Mouse (Mus musculus) heart, embryonic 15.5 days (tissue): Measurements from ENCODE around the gene Gm609. TPM values are rescaled to one million over a fixed set of nuclear protein-coding genes. Genes with fewer than 3 reads are reported as not detected.
"Not testable (repeated sequence)": the region's sequence is repeated elsewhere in the genome, so short reads cannot be mapped to it uniquely, and the experiment has no call there.

Experiments
- ATAC-seq: fragments of 200-750 bp; cut with Nextera tagmentation; replicated peaks from 2 replicates; pipeline ENCODE4 v1.8.0; 2017; ENCODE audit warnings: low read depth, moderate TSS enrichment; ENCODE audit not compliant: insufficient number of reproducible peaks, insufficient read depth, low FRiP score
- H3K27ac ChIP-seq: fragments of 300-500 bp; sonication (generic); 2 replicates; pipeline ENCODE4 v1.5.1; 2015; ENCODE audit warnings: mild to moderate bottlenecking, inconsistent platforms
- H3K27me3 ChIP-seq: fragments of 300-500 bp; sonication (generic); 2 replicates; pipeline ENCODE4 v1.6.1; 2015; ENCODE audit warnings: inconsistent platforms
- H3K36me3 ChIP-seq: fragments of 300-500 bp; sonication (generic); 2 replicates; pipeline ENCODE4 v1.6.1; 2015; ENCODE audit warnings: mild to moderate bottlenecking, inconsistent platforms
- H3K4me1 ChIP-seq: fragments of 300-500 bp; sonication (generic); replicated peaks from 2 replicates; pipeline ENCODE4 v1.6.1; 2015; ENCODE audit warnings: inconsistent platforms
- H3K4me2 ChIP-seq: fragments of 300-500 bp; sonication (generic); 2 replicates; pipeline ENCODE4 v1.6.1; 2015; ENCODE audit warnings: inconsistent platforms, mild to moderate bottlenecking, moderate library complexity
- H3K4me3 ChIP-seq: fragments of 300-500 bp; sonication (generic); 2 replicates; pipeline ENCODE4 v1.5.1; 2015; ENCODE audit warnings: mild to moderate bottlenecking, inconsistent platforms
- H3K9ac ChIP-seq: fragments of 300-500 bp; sonication (generic); 2 replicates; pipeline ENCODE4 v1.6.1; 2015; ENCODE audit warnings: mild to moderate bottlenecking, inconsistent platforms
- H3K9me3 ChIP-seq: fragments of 300-500 bp; sonication (generic); replicated peaks from 2 replicates; pipeline ENCODE4 v1.6.1; 2016; ENCODE audit warnings: inconsistent platforms
- WGBS: fragments of 180-500 bp; shearing (Covaris S2); methylation state at CpG from one replicate; pipeline ENCODE4 v1.1.7; 2015; ENCODE audit warnings: mixed read lengths; 5-methylcytosine and 5-hydroxymethylcytosine counted together
- polyA plus RNA-seq: library from polyadenylated mRNA; unstranded; fragments of >200 nt; fragmentation: Nextera tagmentation; extraction: Ambion mirVana; gene quantifications from 2 replicates; pipeline ENCODE4 v1.2.1, GENCODE M21; 2015

The Gm609 gene
- polyA plus RNA-seq, 1 experiment from 2014 or later, result not detected

DNA sequence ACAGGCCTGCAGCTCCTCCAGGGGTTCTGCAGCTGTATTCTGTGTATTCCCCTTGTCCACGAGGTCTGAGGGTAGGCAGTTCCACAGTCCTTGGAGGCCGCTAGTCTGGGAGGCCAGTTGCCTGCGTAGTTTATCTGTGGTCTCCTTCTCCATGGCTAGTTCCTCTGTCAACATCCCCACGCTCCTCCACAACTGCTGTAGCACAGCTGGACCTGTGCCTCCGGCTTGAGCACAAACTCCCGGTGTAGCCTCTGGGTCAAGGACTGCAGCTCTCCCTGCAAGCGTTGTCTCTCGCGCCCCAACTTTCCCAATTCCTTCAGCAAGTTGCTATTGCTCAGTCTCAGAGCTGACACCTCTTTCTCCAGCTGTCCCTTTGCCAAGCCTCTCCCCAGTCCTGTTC is 65.1 kb downstream of the Gm609 start:
- H3K36me3 ChIP-seq, result no peaks in the 10 kb centered on the region
- H3K27ac ChIP-seq, result no peak overlapping the region
- no peak overlapping the region for H3K9ac ChIP-seq
- no peak overlapping the region for H3K4me3 ChIP-seq
- H3K4me1 ChIP-seq, result no peaks in the 10 kb centered on the region
- H3K27me3 ChIP-seq, result 0 out of 2 replicates have a peak, but pooled peaks cover 2% of the 10 kb centered on the region
- 71% methylated on average over 9 of the region's 9 CpGs for WGBS
- ATAC-seq, result no peak
- no peak overlapping the region for H3K4me2 ChIP-seq
- no peaks in the 10 kb centered on the region for H3K9me3 ChIP-seq

GRCm38 (mm10) chr16:45413497-45413896 is 79.3 kb downstream of the Gm609 start:
- Histone ChIP-seq H3K9me3 (no peaks in the 10 kb centered on the region), H3K4me2 (no peak overlapping the region), H3K36me3 (no peaks in the 10 kb centered on the region), H3K4me1 (no peaks in the 10 kb centered on the region), H3K27ac (no peak overlapping the region), H3K4me3 (no peak overlapping the region), H3K9ac (no peak overlapping the region), H3K27me3 (no peaks in the 10 kb centered on the region)
- no peak for ATAC-seq

DNA sequence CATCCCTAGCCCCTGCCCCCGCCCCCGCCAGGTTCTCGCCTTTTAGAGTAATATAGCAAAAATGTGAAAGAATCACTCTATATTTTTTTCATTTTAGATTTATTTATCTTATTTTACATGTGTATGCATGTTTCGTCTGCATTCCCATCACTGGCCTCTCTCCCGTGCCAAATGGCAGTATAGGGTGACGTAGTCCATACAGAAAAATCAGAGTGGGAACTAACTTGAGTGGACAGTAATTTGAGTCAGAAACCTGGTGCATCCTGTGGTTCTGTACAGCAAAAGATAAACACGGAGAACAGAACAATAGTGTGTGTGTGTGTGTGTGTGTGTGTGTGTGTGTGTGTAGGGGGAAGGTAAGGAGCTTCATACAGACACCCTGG is 83.7 kb downstream of the Gm609 start:
- Histone ChIP-seq H3K27ac (peak overlapping the region; percentile 66), H3K4me2 (peak overlapping the region; percentile 91), H3K9ac (0 out of 2 replicates have a peak overlapping the region, but pooled peaks have one; percentile 69), H3K4me3 (peak overlapping the region; percentile 71)
- WGBS, result 30% methylated on average over 7 of the region's 7 CpGs
- not testable (repeated sequence) for H3K4me1 ChIP-seq, H3K9me3 ChIP-seq, H3K36me3 ChIP-seq, H3K27me3 ChIP-seq
- ATAC-seq, result peak; percentile 35; the same call in 1 of the 2 replicates

GRCm38 (mm10) chr16:45408425-45409063 is 84.2 kb downstream of the Gm609 start, which contains the start of gene Cd200:
TSS of gene Cd200 (minus strand) at chr16:45409053.
- 0 out of 2 replicates have a peak, but pooled peaks cover 3% of the 10 kb centered on the region for H3K4me1 ChIP-seq
- WGBS, result under 1% methylated on average over 28 of the region's 28 CpGs
- no peaks in the 10 kb centered on the region for H3K27me3 ChIP-seq
- H3K9ac ChIP-seq, result peak within 1 kb of the TSS; percentile 69
- H3K27ac ChIP-seq, result peak within 1 kb of the TSS; percentile 66
- ATAC-seq, result peak; percentile 83
- peak within 1 kb of the TSS; percentile 91 for H3K4me2 ChIP-seq
- no peaks in the 10 kb centered on the region for H3K9me3 ChIP-seq
- H3K4me3 ChIP-seq, result peak within 1 kb of the TSS; percentile 71
- H3K36me3 ChIP-seq, result no peaks in the 10 kb centered on the region

- H3K27me3 ChIP-seq, result no peaks in the 10 kb centered on the region
- no peaks in the 10 kb centered on the region for H3K36me3 ChIP-seq
- H3K9ac ChIP-seq, result peak overlapping the region; percentile 69
- H3K4me3 ChIP-seq, result peak overlapping the region; percentile 71
- WGBS, result 38% methylated on average over 9 of the region's 9 CpGs
- no peaks in the 10 kb centered on the region for H3K9me3 ChIP-seq
- peak overlapping the region; percentile 66; the same call in 1 of the 2 replicates for H3K27ac ChIP-seq
- ATAC-seq, result no peak
- H3K4me2 ChIP-seq, result peak overlapping the region; percentile 91
- H3K4me1 ChIP-seq, result 0 out of 2 replicates have a peak, but pooled peaks cover 3% of the 10 kb centered on the region
Observed at GRCm38 (mm10) chr16:45407645-45408400, 84.9 kb downstream of the Gm609 start.

DNA sequence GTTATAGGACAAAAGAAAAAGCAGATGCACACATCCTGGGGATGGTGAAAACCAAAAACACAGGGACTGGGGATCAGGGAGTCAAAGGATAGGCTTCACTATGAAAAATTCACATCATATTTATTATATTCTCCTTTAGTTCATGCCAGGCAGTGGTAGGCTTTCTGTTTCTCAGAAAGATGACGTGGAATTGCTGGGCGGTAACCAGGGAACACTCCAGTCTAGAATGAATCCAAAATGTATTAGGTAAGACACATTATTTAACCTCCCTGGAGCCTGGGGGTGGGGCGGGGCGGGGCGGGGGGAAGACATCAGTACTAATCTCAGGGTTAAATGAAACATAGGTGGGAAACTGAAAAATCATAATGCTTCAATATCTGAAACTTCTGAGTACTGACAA is 85.7 kb downstream of the Gm609 start:
- 79% methylated on average over 5 of the region's 5 CpGs for WGBS
- H3K9ac ChIP-seq, result no peak overlapping the region
- no peak overlapping the region for H3K4me3 ChIP-seq
- no peak overlapping the region for H3K4me2 ChIP-seq
- H3K27ac ChIP-seq, result no peak overlapping the region
- no peaks in the 10 kb centered on the region for H3K9me3 ChIP-seq
- no peaks in the 10 kb centered on the region for H3K36me3 ChIP-seq
- 0 out of 2 replicates have a peak, but pooled peaks cover 3% of the 10 kb centered on the region for H3K4me1 ChIP-seq
- no peaks in the 10 kb centered on the region for H3K27me3 ChIP-seq
- no peak for ATAC-seq

DNA sequence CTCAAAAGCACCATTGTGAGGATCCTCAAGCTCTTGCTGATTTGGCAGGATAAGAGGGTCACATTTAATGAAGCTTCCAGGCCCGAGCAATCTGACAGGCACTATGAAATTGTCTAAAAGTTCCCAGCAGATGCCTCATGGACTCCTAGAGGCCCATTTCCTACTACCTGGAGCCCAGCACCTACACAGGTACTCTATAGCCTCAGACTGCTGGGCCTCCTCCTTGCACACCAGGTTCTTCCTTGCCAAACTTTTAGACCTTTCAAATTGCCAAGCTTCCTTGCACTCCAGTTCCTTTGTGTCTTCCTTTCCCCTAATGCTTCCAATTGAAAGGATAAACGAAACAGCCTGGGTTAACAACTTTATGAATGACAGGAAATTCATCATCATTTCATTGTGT is 89.8 kb downstream of the Gm609 start:
- ATAC-seq, result no peak
- Histone ChIP-seq H3K27ac (peak overlapping the region; percentile 32; the same call in 1 of the 2 replicates), H3K9ac (no peak overlapping the region), H3K4me1 (peaks cover 8% of the 10 kb centered on the region), H3K36me3 (no peaks in the 10 kb centered on the region), H3K27me3 (no peaks in the 10 kb centered on the region), H3K4me3 (no peak overlapping the region), H3K9me3 (no peaks in the 10 kb centered on the region), H3K4me2 (no peak overlapping the region)
- WGBS, result 75% methylated on average over 2 of the region's 2 CpGs

DNA sequence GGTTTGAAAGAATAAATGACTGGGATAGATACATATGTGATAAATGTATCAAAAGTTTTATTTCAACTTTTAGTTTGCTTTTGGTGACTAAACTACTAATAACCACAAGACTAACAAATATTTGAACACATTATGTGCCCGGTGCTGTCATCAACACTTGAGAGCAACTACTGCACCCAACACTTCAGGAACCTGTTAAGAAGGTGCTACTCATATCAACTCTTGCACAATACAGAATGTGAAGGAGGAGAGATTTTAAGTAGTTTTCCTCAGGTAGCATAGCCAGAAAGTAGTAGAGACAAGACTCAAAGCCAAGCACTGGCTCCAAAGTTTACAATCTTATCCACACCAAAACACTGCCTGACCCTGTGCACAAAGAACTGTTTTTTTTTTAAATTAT is 90.7 kb downstream of the Gm609 start:
- Histone ChIP-seq H3K4me3 (no peak overlapping the region), H3K9me3 (no peaks in the 10 kb centered on the region), H3K27me3 (no peaks in the 10 kb centered on the region), H3K36me3 (no peaks in the 10 kb centered on the region), H3K4me1 (peaks cover 8% of the 10 kb centered on the region), H3K4me2 (no peak overlapping the region), H3K9ac (no peak overlapping the region), H3K27ac (no peak overlapping the region)
- 91% methylated on average over 1 of the region's 1 CpGs for WGBS
- ATAC-seq, result no peak

- Histone ChIP-seq H3K4me2 (no peak overlapping the region), H3K9ac (no peak overlapping the region)
- 0 out of 2 replicates have a peak, but pooled peaks have one; percentile 55 for ATAC-seq
Observed at GRCm38 (mm10) chr16:45399947-45400555, 92.7 kb downstream of the Gm609 start.

GRCm38 (mm10) chr16:45399411-45399810 is 93.4 kb downstream of the Gm609 start:
- WGBS, result 52% methylated on average over 3 of the region's 3 CpGs
- no peak for ATAC-seq
- H3K9me3 ChIP-seq, result no peaks in the 10 kb centered on the region
- H3K27ac ChIP-seq, result no peak overlapping the region
- H3K27me3 ChIP-seq, result no peaks in the 10 kb centered on the region
- H3K4me1 ChIP-seq, result peaks cover 8% of the 10 kb centered on the region
- no peak overlapping the region for H3K4me2 ChIP-seq
- no peak overlapping the region for H3K9ac ChIP-seq
- no peaks in the 10 kb centered on the region for H3K36me3 ChIP-seq
- no peak overlapping the region for H3K4me3 ChIP-seq

More at GRCm38 (mm10) chr16:45399947-45400555, 92.7 kb downstream of the Gm609 start:
- peaks cover 8% of the 10 kb centered on the region for H3K4me1 ChIP-seq
- no peaks in the 10 kb centered on the region for H3K27me3 ChIP-seq
- H3K36me3 ChIP-seq, result no peaks in the 10 kb centered on the region
- H3K9me3 ChIP-seq, result no peaks in the 10 kb centered on the region
- peak overlapping the region; percentile 67 for H3K27ac ChIP-seq
- H3K4me3 ChIP-seq, result no peak overlapping the region
- WGBS, result 36% methylated on average over 9 of the region's 9 CpGs

DNA sequence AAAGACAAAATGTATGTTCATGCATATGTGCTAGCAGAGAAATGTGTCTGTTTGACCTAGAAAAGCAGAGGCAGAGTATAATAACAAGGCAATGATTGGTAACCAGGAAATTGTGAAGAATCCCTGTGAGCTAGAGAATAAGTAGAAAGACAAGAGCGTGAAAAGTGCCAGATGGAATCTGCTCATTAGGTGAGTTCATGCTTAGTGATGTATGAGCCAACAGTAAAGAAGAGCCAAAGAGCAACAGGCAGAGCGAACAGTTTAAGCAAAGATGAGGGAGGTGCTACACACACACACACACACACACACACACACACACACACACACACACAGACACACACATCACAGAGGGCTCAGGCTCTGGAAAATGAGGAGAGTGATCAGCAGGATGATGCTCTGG is 95.3 kb downstream of the Gm609 start:
- H3K4me2 ChIP-seq, result no peak overlapping the region
- no peak overlapping the region for H3K9ac ChIP-seq
- H3K27me3 ChIP-seq, result no peaks in the 10 kb centered on the region
- ATAC-seq, result no peak
- H3K36me3 ChIP-seq, result no peaks in the 10 kb centered on the region
- WGBS, result 81% methylated on average over 2 of the region's 2 CpGs
- H3K4me3 ChIP-seq, result no peak overlapping the region
- H3K27ac ChIP-seq, result no peak overlapping the region
- H3K9me3 ChIP-seq, result no peaks in the 10 kb centered on the region
- H3K4me1 ChIP-seq, result peaks cover 8% of the 10 kb centered on the region
